In genomic region chr9:114389371-114389904, GRCm38 (mm10) we compare ENCODE assay signal across 8 mouse cellular contexts. TPM values are rescaled to one million over a fixed set of nuclear protein-coding genes. Genes with fewer than 3 reads are reported as not detected.
DNase-seq lines count a peak whose midpoint lies in the region; ATAC-seq lines count a peak whose summit lies in the region.

No protein-coding gene starts in this region.

- peaks cover 3% of the 10 kb centered on the region; the same call in 1 of the 2 replicates for H3K36me3 ChIP-seq in erythroblast, embryonic 14.5 days (ENCODE audit: control insufficient read depth)
- peaks cover 3% of the 10 kb centered on the region for H3K36me3 ChIP-seq in intestine, embryonic 16.5 days (ENCODE audit: control insufficient read depth, insufficient read depth, low read length)
- H3K36me3 ChIP-seq in midbrain, embryonic 14.5 days (ENCODE audit: control insufficient read depth, insufficient read depth, low read length): no peaks in the 10 kb centered on the region

- H3K27ac ChIP-seq in intestine, embryonic 16.5 days (ENCODE audit: low read length): peak overlapping the region; percentile 97
- no peak overlapping the region for H3K27ac ChIP-seq in midbrain, embryonic 14.5 days (replicated peaks; ENCODE audit: low read depth, low read length)

- no peaks in the 10 kb centered on the region for H3K27me3 ChIP-seq in erythroblast, embryonic 14.5 days (ENCODE audit: control insufficient read depth)
- H3K27me3 ChIP-seq in intestine, embryonic 16.5 days (replicated peaks; ENCODE audit: control insufficient read depth, insufficient read depth, low read length): no peaks in the 10 kb centered on the region
- H3K27me3 ChIP-seq in midbrain, embryonic 14.5 days (ENCODE audit: control insufficient read depth, insufficient read depth, low read length): no peaks in the 10 kb centered on the region

- H3K4me1 ChIP-seq in erythroblast, embryonic 14.5 days (ENCODE audit: control insufficient read depth): peaks cover 18% of the 10 kb centered on the region
- peaks cover 20% of the 10 kb centered on the region for H3K4me1 ChIP-seq in intestine, embryonic 16.5 days (ENCODE audit: control insufficient read depth, insufficient read depth, low read length)
- H3K4me1 ChIP-seq in midbrain, embryonic 14.5 days (ENCODE audit: control insufficient read depth, insufficient read depth, low read length): no peaks in the 10 kb centered on the region

- peak overlapping the region; percentile 79; the same call in 1 of the 2 replicates for H3K9ac ChIP-seq in intestine, embryonic 16.5 days (ENCODE audit: low read depth, low read length)
- H3K9ac ChIP-seq in midbrain, embryonic 14.5 days (replicated peaks; ENCODE audit: low read length): no peak overlapping the region

- H3K9me3 ChIP-seq in erythroblast, embryonic 14.5 days (ENCODE audit: control insufficient read depth, low read length): peaks cover 6% of the 10 kb centered on the region
- no peaks in the 10 kb centered on the region for H3K9me3 ChIP-seq in intestine, embryonic 16.5 days (ENCODE audit: control insufficient read depth, low read length)
- H3K9me3 ChIP-seq in midbrain, embryonic 14.5 days (ENCODE audit: control insufficient read depth, low read length): no peaks in the 10 kb centered on the region

- DNase-seq in A20 (ENCODE audit: low read depth, low spot score) (peak; percentile 56), ES-CJ7 (ENCODE audit: low read depth, low spot score) (peak; percentile 80)
- no peak for DNase-seq in midbrain, embryonic 14.5 days
- DNase-seq in gastrocnemius, adult 8-10 months (ENCODE audit: low spot score in 2 of 2): no peak
- no peak for DNase-seq in right cerebral cortex, postnatal 25 days
- no peak for DNase-seq in adrenal gland, postnatal 36 days

- H3K4me2 ChIP-seq in intestine, embryonic 16.5 days (ENCODE audit: low read depth, low read length): peak overlapping the region; percentile 77
- peak overlapping the region; percentile 93 for H3K4me2 ChIP-seq in midbrain, embryonic 14.5 days (ENCODE audit: low read length)

- H3K4me3 ChIP-seq in erythroblast, embryonic 14.5 days (replicated peaks): peak overlapping the region; percentile 75
- peak overlapping the region; percentile 63 for H3K4me3 ChIP-seq in intestine, embryonic 16.5 days (ENCODE audit: low read length)
- peak overlapping the region; percentile 71 for H3K4me3 ChIP-seq in midbrain, embryonic 14.5 days (replicated peaks; ENCODE audit: low read depth, low read length)

- 76% methylated on average over 8 of the region's 8 CpGs for WGBS in intestine, embryonic 16.5 days
- 78% methylated on average over 8 of the region's 8 CpGs for WGBS in midbrain, embryonic 14.5 days

- ATAC-seq in intestine, embryonic 16.5 days: peak; percentile 23
- peak; percentile 66; the same call in 1 of the 2 replicates for ATAC-seq in midbrain, embryonic 14.5 days (ENCODE audit: low FRiP score, low TSS enrichment)

RNA-seq across cellular contexts. Expression of gene Crtap, which starts 1.0 kb away (rescaled TPM):
- 0.11 and 0.14 TPM in 2 replicates for polyA plus RNA-seq in erythroblast, embryonic 14.5 days (2012)
- polyA plus RNA-seq in intestine, embryonic 16.5 days (2015; fragmentation: Nextera tagmentation; extraction: Ambion mirVana): 98.2 and 104 TPM in 2 replicates
- 10.7 and 23.8 TPM in 2 replicates for polyA plus RNA-seq in midbrain, embryonic 14.5 days (2014; fragmentation: Nextera tagmentation; extraction: Ambion mirVana)
- 1 to 10 TPM; 5.1 to 8.9 (median 6.4) TPM for total RNA-seq in gastrocnemius, adult 8-10 months (2022)
- total RNA-seq in adrenal gland, postnatal 36 days (2021): 100 to 1,000 TPM; 111 to 112 TPM

RNA-seq across cellular contexts. Expression of gene Glb1, which starts 11.4 kb away (rescaled TPM):
- 0.10 and 0.13 TPM in 2 replicates for polyA plus RNA-seq in erythroblast, embryonic 14.5 days (2012)
- polyA plus RNA-seq in intestine, embryonic 16.5 days (2015; fragmentation: Nextera tagmentation; extraction: Ambion mirVana): 295 and 399 TPM in 2 replicates
- polyA plus RNA-seq in midbrain, embryonic 14.5 days (2014; fragmentation: Nextera tagmentation; extraction: Ambion mirVana): 22.9 and 27.9 TPM in 2 replicates
- total RNA-seq in gastrocnemius, adult 8-10 months (2022): 1 to 10 TPM; 2.7 to 3.4 (median 3.0) TPM
- 10 to 100 TPM; 29.1 to 32.1 TPM for total RNA-seq in adrenal gland, postnatal 36 days (2021)

RNA-seq across cellular contexts. Expression of gene Tmppe, which starts 11.5 kb away (rescaled TPM):
- 0.02 TPM in 1 of 2 replicates, not detected in the other for polyA plus RNA-seq in erythroblast, embryonic 14.5 days (2012)
- polyA plus RNA-seq in intestine, embryonic 16.5 days (2015; fragmentation: Nextera tagmentation; extraction: Ambion mirVana): 31.2 and 40.7 TPM in 2 replicates
- polyA plus RNA-seq in midbrain, embryonic 14.5 days (2014; fragmentation: Nextera tagmentation; extraction: Ambion mirVana): 3.5 and 4.1 TPM in 2 replicates
- 1 to 10 TPM; 1.1 to 1.7 (median 1.4) TPM for total RNA-seq in gastrocnemius, adult 8-10 months (2022)
- 1 to 10 TPM; 6.3 to 7.0 TPM for total RNA-seq in adrenal gland, postnatal 36 days (2021)

RNA-seq across cellular contexts. Expression of gene Bcl2a1c, which starts 59.5 kb away (rescaled TPM):
- polyA plus RNA-seq in erythroblast, embryonic 14.5 days (2012): not detected in 2 replicates
- polyA plus RNA-seq in intestine, embryonic 16.5 days (2015; fragmentation: Nextera tagmentation; extraction: Ambion mirVana): not detected in 2 replicates
- polyA plus RNA-seq in midbrain, embryonic 14.5 days (2014; fragmentation: Nextera tagmentation; extraction: Ambion mirVana): not detected in 2 replicates
- total RNA-seq in gastrocnemius, adult 8-10 months (2022): not detected
- not detected for total RNA-seq in adrenal gland, postnatal 36 days (2021)

Comparison
In these comparisons a context has a peak if more than half of its experiments do, and no peak if none do; other contexts are left out.
1. DNase-seq: peak in A20 (single experiment) and ES-CJ7 (single experiment); none in midbrain, embryonic 14.5 days (single experiment), gastrocnemius, adult 8-10 months (0 of 2), right cerebral cortex, postnatal 25 days (single experiment) and adrenal gland, postnatal 36 days (0 of 2).
2. RNA of gene Crtap, which starts 1.0 kb away (polyA plus RNA-seq): 98.2 to 104 TPM in intestine, embryonic 16.5 days and 10.7 to 23.8 TPM in midbrain, embryonic 14.5 days; 0.11 to 0.14 TPM in erythroblast, embryonic 14.5 days; every median in the first group is over 10 times any median in the second.
3. RNA of gene Glb1, which starts 11.4 kb away (polyA plus RNA-seq): 295 to 399 TPM in intestine, embryonic 16.5 days and 22.9 to 27.9 TPM in midbrain, embryonic 14.5 days; 0.10 to 0.13 TPM in erythroblast, embryonic 14.5 days; every median in the first group is over 10 times any median in the second.
4. Peak in every context shown above with its lines, with median percentiles within 50 percentile points of each other: H3K4me3 ChIP-seq.